Mouse (Mus musculus): ENCODE data around the gene Znfx1. TPM values are rescaled to one million over a fixed set of nuclear protein-coding genes. Genes with fewer than 3 reads are reported as not detected.
A peak's percentile ranks its signal among the peaks of the same experiment; 100 is the strongest.

Znfx1 gene
- polyA plus RNA-seq, 1 experiment from 2014 or later: 9.8 TPM

DNA sequence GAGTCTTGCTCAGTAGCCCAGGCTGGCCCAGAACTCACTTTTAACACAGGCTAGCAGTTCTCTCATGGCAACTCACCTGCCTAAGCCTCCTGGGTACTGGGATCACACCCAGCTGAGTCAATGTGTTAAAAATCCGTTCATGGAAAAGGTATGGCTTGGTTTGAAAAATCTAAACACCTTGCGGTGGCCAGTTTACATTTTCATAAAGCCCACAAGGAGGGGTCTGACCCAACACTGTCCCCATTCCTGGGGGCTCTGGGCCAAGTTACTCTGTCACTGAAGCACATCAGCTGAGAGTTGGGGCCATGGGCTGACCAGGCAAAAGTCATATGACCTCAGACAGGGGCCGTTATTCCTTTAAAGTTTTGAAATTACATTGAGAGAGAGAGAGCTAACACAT lies 17.6 kb upstream of the Znfx1 start:
- Histone ChIP-seq H3K4me3 (ENCODE audit: low read depth, low read length) (no peak overlapping the region), H3K9me3 (ENCODE audit: low read length) (no peaks in the 10 kb centered on the region), H3K36me3 (ENCODE audit: insufficient read depth, low read length) (no peaks in the 10 kb centered on the region), H3K27me3 (replicated peaks; ENCODE audit: insufficient read depth, low read length) (no peaks in the 10 kb centered on the region), H3K4me1 (ENCODE audit: insufficient read depth, low read depth, low read length) (no peaks in the 10 kb centered on the region), H3K27ac (ENCODE audit: low read length) (no peak overlapping the region), H3K9ac (replicated peaks; ENCODE audit: low read depth) (no peak overlapping the region), H3K4me2 (replicated peaks; ENCODE audit: low read depth, low read length) (no peak overlapping the region)
- TF ChIP-seq EP300 (IDR thresholded peaks at IDR 0.05): no peak
- no peak for TF ChIP-seq CTCF (IDR thresholded peaks at IDR 0.05)
- WGBS: 74% methylated on average over 3 of the region's 3 CpGs
- DNase-seq (ENCODE audit: low spot score) (no peak), ATAC-seq (no peak)

- Histone ChIP-seq H3K4me3 (ENCODE audit: low read depth, low read length) (no peak overlapping the region), H3K4me1 (ENCODE audit: insufficient read depth, low read depth, low read length) (no peaks in the 10 kb centered on the region), H3K27ac (ENCODE audit: low read length) (peak overlapping the region; percentile 51; the same call in 1 of the 2 replicates), H3K9ac (replicated peaks; ENCODE audit: low read depth) (no peak overlapping the region), H3K27me3 (replicated peaks; ENCODE audit: insufficient read depth, low read length) (no peaks in the 10 kb centered on the region), H3K9me3 (ENCODE audit: low read length) (no peaks in the 10 kb centered on the region), H3K4me2 (replicated peaks; ENCODE audit: low read depth, low read length) (no peak overlapping the region), H3K36me3 (ENCODE audit: insufficient read depth, low read length) (no peaks in the 10 kb centered on the region)
- DNase-seq (ENCODE audit: low spot score) (peak; percentile 66), ATAC-seq (peak; percentile 55)
- WGBS: 43% methylated on average over 18 of the region's 18 CpGs
- TF ChIP-seq CTCF (IDR thresholded peaks at IDR 0.05) (no peak), EP300 (IDR thresholded peaks at IDR 0.05) (no peak)
These were observed 16.9 kb upstream of the Znfx1 start for GRCm38 (mm10) chr2:167079535-167080257.

- TF ChIP-seq CTCF (IDR thresholded peaks at IDR 0.05) (no peak), EP300 (IDR thresholded peaks at IDR 0.05) (no peak)
- DNase-seq (ENCODE audit: low spot score): peak; percentile 80
- H3K9ac ChIP-seq (replicated peaks; ENCODE audit: low read depth): no peak overlapping the region
These were observed 16.2 kb upstream of the Znfx1 start for GRCm38 (mm10) chr2:167078931-167079495.

DNA sequence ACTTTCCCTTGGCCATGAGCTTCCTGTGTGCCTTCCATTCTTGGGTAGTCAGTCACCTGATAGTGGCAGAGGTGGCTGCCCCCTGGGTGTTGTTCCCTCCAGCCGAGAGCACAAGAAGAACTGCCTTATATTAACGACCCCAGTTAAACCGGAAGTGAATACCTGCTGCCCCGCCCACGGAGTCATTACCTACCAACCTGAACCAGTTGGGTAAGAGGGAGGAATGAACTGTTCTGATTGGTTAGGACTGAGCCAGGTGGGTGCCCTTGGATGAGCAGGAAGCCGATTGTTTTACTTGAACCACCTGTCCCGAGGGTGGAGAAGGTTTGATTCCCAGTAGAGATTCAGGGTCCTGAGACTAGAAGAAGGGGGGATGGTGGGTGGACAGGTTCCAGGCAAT lies 15.7 kb upstream of the Znfx1 start:
- Histone ChIP-seq H3K27ac (ENCODE audit: low read length) (no peak overlapping the region), H3K4me1 (ENCODE audit: insufficient read depth, low read depth, low read length) (no peaks in the 10 kb centered on the region), H3K9me3 (ENCODE audit: low read length) (no peaks in the 10 kb centered on the region), H3K36me3 (ENCODE audit: insufficient read depth, low read length) (no peaks in the 10 kb centered on the region), H3K27me3 (replicated peaks; ENCODE audit: insufficient read depth, low read length) (no peaks in the 10 kb centered on the region), H3K4me2 (replicated peaks; ENCODE audit: low read depth, low read length) (no peak overlapping the region; the same call in 1 of the 2 replicates), H3K4me3 (ENCODE audit: low read depth, low read length) (no peak overlapping the region), H3K9ac (replicated peaks; ENCODE audit: low read depth) (no peak overlapping the region)
- 38% methylated on average over 7 of the region's 7 CpGs for WGBS
- no peak for ATAC-seq
- DNase-seq (ENCODE audit: low spot score): no peak
- TF ChIP-seq CTCF (IDR thresholded peaks at IDR 0.05): no peak
- TF ChIP-seq EP300 (IDR thresholded peaks at IDR 0.05): no peak

More at GRCm38 (mm10) chr2:167078931-167079495, 16.2 kb upstream of the Znfx1 start:
- Histone ChIP-seq H3K9me3 (ENCODE audit: low read length) (no peaks in the 10 kb centered on the region), H3K27me3 (replicated peaks; ENCODE audit: insufficient read depth, low read length) (no peaks in the 10 kb centered on the region), H3K27ac (ENCODE audit: low read length) (peak overlapping the region; percentile 51; the same call in 1 of the 2 replicates), H3K4me2 (replicated peaks; ENCODE audit: low read depth, low read length) (no peak overlapping the region), H3K36me3 (ENCODE audit: insufficient read depth, low read length) (no peaks in the 10 kb centered on the region), H3K4me1 (ENCODE audit: insufficient read depth, low read depth, low read length) (no peaks in the 10 kb centered on the region), H3K4me3 (ENCODE audit: low read depth, low read length) (no peak overlapping the region)
- 39% methylated on average over 9 of the region's 9 CpGs for WGBS
- peak; percentile 70 for ATAC-seq

GRCm38 (mm10) chr2:167077199-167077962 lies 14.6 kb upstream of the Znfx1 start:
- Histone ChIP-seq H3K27me3 (replicated peaks; ENCODE audit: insufficient read depth, low read length) (no peaks in the 10 kb centered on the region), H3K36me3 (ENCODE audit: insufficient read depth, low read length) (no peaks in the 10 kb centered on the region), H3K4me3 (ENCODE audit: low read depth, low read length) (no peak overlapping the region), H3K9ac (replicated peaks; ENCODE audit: low read depth) (no peak overlapping the region), H3K4me2 (replicated peaks; ENCODE audit: low read depth, low read length) (no peak overlapping the region), H3K4me1 (ENCODE audit: insufficient read depth, low read depth, low read length) (no peaks in the 10 kb centered on the region), H3K27ac (ENCODE audit: low read length) (no peak overlapping the region), H3K9me3 (ENCODE audit: low read length) (no peaks in the 10 kb centered on the region)
- no peak for ATAC-seq
- WGBS: 78% methylated on average over 11 of the region's 11 CpGs
- TF ChIP-seq CTCF (IDR thresholded peaks at IDR 0.05) (no peak), EP300 (IDR thresholded peaks at IDR 0.05) (no peak)
- no peak for DNase-seq (ENCODE audit: low spot score)

DNA sequence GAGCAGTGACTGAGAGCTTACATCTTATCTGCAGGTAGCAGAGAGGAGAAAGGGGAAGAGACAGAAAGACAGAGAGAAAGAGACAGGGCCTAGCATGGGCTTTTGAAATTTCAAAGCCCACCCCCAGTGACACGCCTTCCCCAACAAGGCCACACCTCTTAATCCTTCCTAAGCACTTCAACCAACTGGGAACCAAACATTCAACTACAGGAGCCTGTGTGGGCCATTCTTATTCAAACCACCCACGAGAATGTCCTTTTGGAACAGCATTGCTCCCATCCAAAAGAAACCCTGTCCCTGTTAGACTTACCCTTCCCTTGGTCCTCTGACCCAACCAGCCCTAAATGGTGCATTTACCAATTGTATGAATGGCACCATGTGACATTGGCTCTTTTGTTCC lies 13.9 kb upstream of the Znfx1 start:
- TF ChIP-seq EP300 (IDR thresholded peaks at IDR 0.05) (no peak), CTCF (IDR thresholded peaks at IDR 0.05) (no peak)
- H3K27ac ChIP-seq (ENCODE audit: low read length): no peak overlapping the region

More for the DNA sequence above, 13.9 kb upstream of the Znfx1 start:
- WGBS: 59% methylated on average over 2 of the region's 2 CpGs
- H3K4me1 ChIP-seq (ENCODE audit: insufficient read depth, low read depth, low read length): no peaks in the 10 kb centered on the region
- no peak overlapping the region for H3K4me3 ChIP-seq (ENCODE audit: low read depth, low read length)
- no peaks in the 10 kb centered on the region for H3K36me3 ChIP-seq (ENCODE audit: insufficient read depth, low read length)
- H3K9ac ChIP-seq (replicated peaks; ENCODE audit: low read depth): no peak overlapping the region
- ATAC-seq: no peak
- no peak for DNase-seq (ENCODE audit: low spot score)
- H3K9me3 ChIP-seq (ENCODE audit: low read length): no peaks in the 10 kb centered on the region
- H3K4me2 ChIP-seq (replicated peaks; ENCODE audit: low read depth, low read length): no peak overlapping the region
- no peaks in the 10 kb centered on the region for H3K27me3 ChIP-seq (replicated peaks; ENCODE audit: insufficient read depth, low read length)
